ENCODE assay signal across 12 mouse cellular contexts in genomic region chr7:28956270-28956669, GRCm38 (mm10). TPM values are rescaled to one million over a fixed set of nuclear protein-coding genes. Genes with fewer than 3 reads are reported as not detected.
DNase-seq lines count a peak whose midpoint lies in the region; ATAC-seq lines count a peak whose summit lies in the region.
"Had no signal": no experiment of that assay in that cellular context is flagged by ENCODE, and none has a peak within 500 bp of the region (broad histone marks: within the 10 kb centered on the region; RNA-seq: fewer than 3 reads in every experiment).

No protein-coding gene starts in this region.

- WGBS in heart, embryonic 15.5 days = 70% methylated on average over 1 of the region's 1 CpGs
- WGBS in lung, embryonic 15.5 days = 80% methylated on average over 1 of the region's 1 CpGs
- 83% methylated on average over 1 of the region's 1 CpGs for WGBS in embryonic facial prominence, embryonic 14.5 days
- WGBS in stomach, embryonic 15.5 days = 74% methylated on average over 1 of the region's 1 CpGs

- no peak overlapping the region for H3K4me3 ChIP-seq in heart, embryonic 15.5 days
- no peak overlapping the region for H3K4me3 ChIP-seq in lung, embryonic 15.5 days
- no peak overlapping the region for H3K4me3 ChIP-seq in embryonic facial prominence, embryonic 14.5 days (ENCODE audit: low read depth, low read length)
- H3K4me3 ChIP-seq in stomach, embryonic 15.5 days (replicated peaks) = no peak overlapping the region

- H3K9ac ChIP-seq in heart, embryonic 15.5 days = no peak overlapping the region
- no peak overlapping the region for H3K9ac ChIP-seq in lung, embryonic 15.5 days
- H3K9ac ChIP-seq in embryonic facial prominence, embryonic 14.5 days (ENCODE audit: low read depth, low read length) = no peak overlapping the region
- H3K9ac ChIP-seq in stomach, embryonic 15.5 days = no peak overlapping the region
- H3K9ac ChIP-seq: forebrain, postnatal 0 days had no signal

- H3K27me3 ChIP-seq in heart, embryonic 15.5 days = no peaks in the 10 kb centered on the region
- H3K27me3 ChIP-seq in lung, embryonic 15.5 days = no peaks in the 10 kb centered on the region
- H3K27me3 ChIP-seq in embryonic facial prominence, embryonic 14.5 days (replicated peaks; ENCODE audit: control insufficient read depth, insufficient read depth, low read length) = no peaks in the 10 kb centered on the region
- H3K27me3 ChIP-seq in stomach, embryonic 15.5 days (replicated peaks) = no peaks in the 10 kb centered on the region

- no peak overlapping the region for H3K4me2 ChIP-seq in heart, embryonic 15.5 days
- no peak overlapping the region for H3K4me2 ChIP-seq in lung, embryonic 15.5 days
- H3K4me2 ChIP-seq in embryonic facial prominence, embryonic 14.5 days (ENCODE audit: low read depth, low read length) = no peak overlapping the region
- no peak overlapping the region for H3K4me2 ChIP-seq in stomach, embryonic 15.5 days

- H3K9me3 ChIP-seq in heart, embryonic 15.5 days (replicated peaks) = no peaks in the 10 kb centered on the region
- H3K9me3 ChIP-seq in lung, embryonic 15.5 days = no peaks in the 10 kb centered on the region
- H3K9me3 ChIP-seq in embryonic facial prominence, embryonic 14.5 days (ENCODE audit: control insufficient read depth, low read length) = no peaks in the 10 kb centered on the region
- H3K9me3 ChIP-seq in stomach, embryonic 15.5 days = no peaks in the 10 kb centered on the region

- peak overlapping the region; percentile 97 for H3K27ac ChIP-seq in heart, embryonic 15.5 days
- peak overlapping the region; percentile 66; the same call in 1 of the 2 replicates for H3K27ac ChIP-seq in lung, embryonic 15.5 days
- H3K27ac ChIP-seq in embryonic facial prominence, embryonic 14.5 days (replicated peaks; ENCODE audit: low read depth, low read length) = peak overlapping the region; percentile 67; the same call in 1 of the 2 replicates
- H3K27ac ChIP-seq in stomach, embryonic 15.5 days = peak overlapping the region; percentile 49; the same call in 1 of the 2 replicates

- no peak for ATAC-seq in heart, embryonic 15.5 days (replicated peaks; ENCODE audit: insufficient number of reproducible peaks, insufficient read depth, low FRiP score, low read depth)
- no peak for ATAC-seq in lung, embryonic 15.5 days (ENCODE audit: borderline replicate concordance, extremely low read depth, low FRiP score, low TSS enrichment)
- no peak for ATAC-seq in embryonic facial prominence, embryonic 14.5 days (ENCODE audit: low read depth)
- ATAC-seq in stomach, embryonic 15.5 days (ENCODE audit: insufficient read depth, low FRiP score, low read depth) = no peak
- ATAC-seq: forebrain, postnatal 0 days had no signal

- H3K4me1 ChIP-seq in heart, embryonic 15.5 days (replicated peaks) = peaks cover 95% of the 10 kb centered on the region
- H3K4me1 ChIP-seq in lung, embryonic 15.5 days = peaks cover 97% of the 10 kb centered on the region
- H3K4me1 ChIP-seq in embryonic facial prominence, embryonic 14.5 days (ENCODE audit: control insufficient read depth, insufficient read depth, low read length) = peaks cover 78% of the 10 kb centered on the region
- H3K4me1 ChIP-seq in stomach, embryonic 15.5 days = peaks cover 69% of the 10 kb centered on the region

- no peak for DNase-seq in heart, adult 8-10 months (ENCODE audit: low spot score)
- no peak for DNase-seq in lung, postnatal 10 days
- no peak for DNase-seq in embryonic facial prominence, embryonic 14.5 days (ENCODE audit: low spot score)
- no peak for DNase-seq in urinary bladder, postnatal 25 days (ENCODE audit: low spot score)
- DNase-seq in left cerebral cortex, adult 11 months (ENCODE audit: low spot score) = no peak
- DNase-seq: cerebellum, postnatal 14 days; forebrain, postnatal 0 days; gastrocnemius, postnatal 36 days; right cerebral cortex, postnatal 25 days had no signal

- 0 out of 2 replicates have a peak, but pooled peaks cover 3% of the 10 kb centered on the region for H3K36me3 ChIP-seq in heart, embryonic 15.5 days
- no peaks in the 10 kb centered on the region for H3K36me3 ChIP-seq in lung, embryonic 15.5 days
- peaks cover 11% of the 10 kb centered on the region; the same call in 1 of the 2 replicates for H3K36me3 ChIP-seq in embryonic facial prominence, embryonic 14.5 days (ENCODE audit: control insufficient read depth, insufficient read depth, low read length)
- H3K36me3 ChIP-seq in stomach, embryonic 15.5 days = no peaks in the 10 kb centered on the region

RNA-seq across cellular contexts. Expression of gene Actn4, which starts 5.9 kb away (rescaled TPM):
- polyA plus RNA-seq in heart, embryonic 15.5 days (2015; fragmentation: Nextera tagmentation; extraction: Ambion mirVana) = 236 and 281 TPM in 2 replicates
- total RNA-seq in heart, adult 8-10 months (2022) = 10 to 100 TPM; 57.8 to 82.0 (median 75.8) TPM
- 287 and 302 TPM in 2 replicates for polyA plus RNA-seq in lung, embryonic 15.5 days (2015; fragmentation: Nextera tagmentation; extraction: Ambion mirVana)
- 256 and 280 TPM in 2 replicates for polyA plus RNA-seq in embryonic facial prominence, embryonic 14.5 days (2014; fragmentation: Nextera tagmentation; extraction: Ambion mirVana)
- 319 and 341 TPM in 2 replicates for polyA plus RNA-seq in stomach, embryonic 15.5 days (2015; fragmentation: Nextera tagmentation; extraction: Ambion mirVana)

RNA-seq across cellular contexts. Expression of gene Eif3k, which starts 25.4 kb away (rescaled TPM):
- polyA plus RNA-seq in heart, embryonic 15.5 days (2015; fragmentation: Nextera tagmentation; extraction: Ambion mirVana) = 239 and 261 TPM in 2 replicates
- 100 to 1,000 TPM; 152 to 167 (median 158) TPM for total RNA-seq in heart, adult 8-10 months (2022)
- 360 and 364 TPM in 2 replicates for polyA plus RNA-seq in lung, embryonic 15.5 days (2015; fragmentation: Nextera tagmentation; extraction: Ambion mirVana)
- polyA plus RNA-seq in embryonic facial prominence, embryonic 14.5 days (2014; fragmentation: Nextera tagmentation; extraction: Ambion mirVana) = 403 and 404 TPM in 2 replicates
- 370 and 373 TPM in 2 replicates for polyA plus RNA-seq in stomach, embryonic 15.5 days (2015; fragmentation: Nextera tagmentation; extraction: Ambion mirVana)

RNA-seq across cellular contexts. Expression of gene Map4k1, which starts 25.6 kb away (rescaled TPM):
- polyA plus RNA-seq in heart, embryonic 15.5 days (2015; fragmentation: Nextera tagmentation; extraction: Ambion mirVana) = 2.8 and 7.6 TPM in 2 replicates
- total RNA-seq in heart, adult 8-10 months (2022) = 1 to 10 TPM in 1 of 4 experiments, under 1 TPM in 3; 0.50 to 1.1 (median 0.74) TPM
- polyA plus RNA-seq in lung, embryonic 15.5 days (2015; fragmentation: Nextera tagmentation; extraction: Ambion mirVana) = 7.4 and 9.8 TPM in 2 replicates
- 7.2 and 8.7 TPM in 2 replicates for polyA plus RNA-seq in embryonic facial prominence, embryonic 14.5 days (2014; fragmentation: Nextera tagmentation; extraction: Ambion mirVana)
- 7.8 and 9.3 TPM in 2 replicates for polyA plus RNA-seq in stomach, embryonic 15.5 days (2015; fragmentation: Nextera tagmentation; extraction: Ambion mirVana)
